20 mouse cellular contexts compared by ENCODE assay signal in genomic region chr15:12275091-12275623, GRCm38 (mm10). TPM values are rescaled to one million over a fixed set of nuclear protein-coding genes. Genes with fewer than 3 reads are reported as not detected.
"Had no signal": no experiment of that assay in that cellular context is flagged by ENCODE, and none has a peak within 500 bp of the region (broad histone marks: within the 10 kb centered on the region; RNA-seq: fewer than 3 reads in every experiment).

No protein-coding gene starts in this region.

- H3K4me2 ChIP-seq: kidney, embryonic 15.5 days; limb, embryonic 13.5 days; midbrain, embryonic 11.5 days; midbrain, embryonic 15.5 days; neural tube, embryonic 12.5 days; stomach, embryonic 15.5 days had no signal

- H3K9me3 ChIP-seq: kidney, embryonic 15.5 days; limb, embryonic 13.5 days; midbrain, embryonic 15.5 days; neural tube, embryonic 12.5 days; stomach, embryonic 15.5 days had no signal

- H3K4me1 ChIP-seq: limb, embryonic 13.5 days; midbrain, embryonic 15.5 days; neural tube, embryonic 12.5 days; stomach, embryonic 15.5 days had no signal

- H3K27ac ChIP-seq: kidney, embryonic 15.5 days; limb, embryonic 13.5 days; liver, embryonic 14.5 days; midbrain, embryonic 15.5 days; neural tube, embryonic 12.5 days; stomach, embryonic 15.5 days had no signal

- ATAC-seq: midbrain, embryonic 15.5 days had no signal

- H3K36me3 ChIP-seq: midbrain, embryonic 15.5 days; stomach, embryonic 15.5 days had no signal

- H3K4me3 ChIP-seq: kidney, embryonic 15.5 days; limb, embryonic 13.5 days; megakaryocyte, embryonic 14.5 days; midbrain, embryonic 15.5 days; neural tube, embryonic 12.5 days; stomach, embryonic 15.5 days had no signal

- DNase-seq: kidney, postnatal 14 days; layer of hippocampus, adult 9-11 months; left cerebral cortex, postnatal 4 days; lung, adult 18-20 months; lung, postnatal 36 days; right cerebral cortex, postnatal 4 days; thymus, postnatal 36 days had no signal

- H3K27me3 ChIP-seq: kidney, embryonic 15.5 days; limb, embryonic 13.5 days; megakaryocyte, embryonic 14.5 days; midbrain, embryonic 15.5 days; neural tube, embryonic 12.5 days; stomach, embryonic 15.5 days had no signal

- H3K9ac ChIP-seq: kidney, embryonic 15.5 days; limb, embryonic 13.5 days; liver, embryonic 14.5 days; midbrain, embryonic 15.5 days; neural tube, embryonic 12.5 days; stomach, embryonic 15.5 days had no signal

RNA-seq across cellular contexts. Expression of gene 1810049J17Rik, which starts 46.5 kb away (rescaled TPM):
- total RNA-seq: left cerebral cortex, postnatal 4 days; liver, adult 2 months; monocyte, adult 5-6 weeks; neutrophil, adult 5-6 weeks had no signal
- polyA plus RNA-seq: kidney, embryonic 15.5 days; large intestine, adult 2 months; liver, adult 2 months; spleen, adult 2 months had no signal
